Mouse (Mus musculus): ENCODE results near the gene Fundc2.

DNA sequence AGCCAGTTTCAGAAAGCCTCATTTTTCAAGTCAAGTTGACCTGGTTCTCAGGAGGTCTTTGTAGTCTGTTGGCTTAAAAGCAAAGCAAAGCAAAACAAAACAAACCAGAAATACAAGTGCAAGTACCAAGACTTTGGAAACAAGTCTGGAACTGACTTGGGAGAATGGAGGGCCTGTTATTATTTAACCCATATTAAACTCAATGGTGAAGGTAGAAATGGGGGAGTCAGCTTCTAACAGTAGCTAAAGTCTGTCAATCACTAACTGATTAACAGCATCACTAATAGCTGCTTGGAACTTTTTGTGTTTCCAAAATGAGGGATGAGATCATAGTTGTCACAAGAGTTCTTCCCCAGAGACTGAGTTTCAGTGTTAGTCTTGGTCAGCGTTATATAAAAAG is 17.3 kb downstream of the Fundc2 start:
- no peak for TF ChIP-seq POLR2A (IDR thresholded peaks at IDR 0.05; ENCODE audit: low read depth, low read length)
- TF ChIP-seq CTCF (IDR thresholded peaks at IDR 0.05; ENCODE audit: extremely low read depth, insufficient read length, insufficient replicate concordance, low read depth, low read length), result no peak

Measured in small intestine, adult 2 months (tissue).